Mouse (Mus musculus) MEL (cell line): ENCODE results near the gene Hspa2. TPM values are rescaled to one million over a fixed set of nuclear protein-coding genes. Genes with fewer than 3 reads are reported as not detected.

Experiments
- DNase-seq: peaks from one replicate; pipeline ENCODE4 v3.0.0; 2011; ENCODE audit warnings: low read depth, low spot score
- H3K27ac ChIP-seq: 2 replicates; pipeline ENCODE4 v1.5.1; 2012; ENCODE audit warnings: low read depth, mild to moderate bottlenecking, control low read depth, low read length, moderate library complexity; ENCODE audit not compliant: control insufficient read depth
- H3K27me3 ChIP-seq, 2 experiments: fragments of 150-350 bp in 1 of 2; sonication (generic) in 1 of 2; 2 replicates each; pipeline ENCODE4 v1.6.1; 2012; ENCODE audit warnings: low read length in 2 of 2, mild to moderate bottlenecking in 2 of 2, improper control_type of control experiment in 1 of 2, moderate library complexity in 1 of 2; ENCODE audit not compliant: insufficient read depth in 2 of 2, control insufficient read depth in 1 of 2
- H3K36me3 ChIP-seq, 2 experiments: 2 replicates each; pipeline ENCODE4 v1.6.1; 2012 to 2014; ENCODE audit warnings: low read length in 2 of 2, improper control_type of control experiment in 1 of 2, inconsistent platforms in 1 of 2, mild to moderate bottlenecking in 1 of 2; ENCODE audit not compliant: insufficient read depth in 2 of 2, control insufficient read depth in 1 of 2
- H3K4me1 ChIP-seq, 2 experiments: fragments of 150-350 bp in 1 of 2; sonication (generic) in 1 of 2; 2 replicates each; pipeline ENCODE4 v1.6.1; 2012; ENCODE audit warnings: low read length in 2 of 2, improper control_type of control experiment in 1 of 2, mild to moderate bottlenecking in 1 of 2; ENCODE audit not compliant: insufficient read depth in 2 of 2, control insufficient read depth in 1 of 2
- H3K4me3 ChIP-seq, 2 experiments: fragments of 150-350 bp in 1 of 2; sonication (generic) in 1 of 2; 2 replicates each; pipeline ENCODE4 v1.5.1; 2012; ENCODE audit warnings: low read depth in 2 of 2, low read length in 2 of 2, mild to moderate bottlenecking in 2 of 2, moderate library complexity in 2 of 2, control low read depth in 1 of 2, improper control_type of control experiment in 1 of 2; ENCODE audit not compliant: control insufficient read depth in 1 of 2, insufficient read depth in 1 of 2
- H3K79me2 ChIP-seq: 2 replicates; pipeline ENCODE4 v1.6.1; 2012; ENCODE audit warnings: mild to moderate bottlenecking, low read length, moderate library complexity; ENCODE audit not compliant: control insufficient read depth, poor library complexity, insufficient read depth
- H3K9ac ChIP-seq: 2 replicates; pipeline ENCODE4 v1.6.1; 2012; ENCODE audit warnings: low read depth, mild to moderate bottlenecking, control low read depth, low read length, moderate library complexity; ENCODE audit not compliant: control insufficient read depth, poor library complexity, severe bottlenecking
- H3K9me3 ChIP-seq: fragments of 150-350 bp; sonication (generic); replicated peaks from 2 replicates; pipeline ENCODE4 v1.6.1; 2012; ENCODE audit warnings: mild to moderate bottlenecking, low read length, improper control_type of control experiment, moderate library complexity; ENCODE audit not compliant: insufficient read depth
- E2F4 ChIP-seq: IDR thresholded peaks from 2 replicates; pipeline ENCODE4 v1.6.1; 2011; ENCODE audit warnings: low read depth, low read length, improper control_type of control experiment, borderline replicate concordance
- ETS1 ChIP-seq: IDR thresholded peaks from 2 replicates; pipeline ENCODE4 v1.6.1; 2012; ENCODE audit warnings: low read depth, mild to moderate bottlenecking, inconsistent platforms, low read length, improper control_type of control experiment, moderate library complexity
- GABPA ChIP-seq: IDR thresholded peaks from 2 replicates; pipeline ENCODE4 v1.6.1; 2012; ENCODE audit warnings: low read depth, mild to moderate bottlenecking, inconsistent platforms, low read length, improper control_type of control experiment, moderate library complexity
- GATA1 ChIP-seq: IDR thresholded peaks from 2 replicates; pipeline ENCODE4 v1.6.1; 2011; ENCODE audit warnings: low read depth, low read length, improper control_type of control experiment
- HCFC1 ChIP-seq: IDR thresholded peaks from 2 replicates; pipeline ENCODE4 v1.6.1; 2012; ENCODE audit warnings: low read depth, mild to moderate bottlenecking, inconsistent platforms, low read length, improper control_type of control experiment, moderate library complexity
- JUND ChIP-seq: IDR thresholded peaks from 2 replicates; pipeline ENCODE4 v1.6.1; 2011; ENCODE audit warnings: low read depth, mild to moderate bottlenecking, improper control_type of control experiment, low read length
- KAT2A ChIP-seq: conservative IDR thresholded peaks from 2 replicates; pipeline ENCODE4 v1.6.1; 2012; ENCODE audit warnings: low read depth, low read length, improper control_type of control experiment, inconsistent platforms
- MAZ ChIP-seq: IDR thresholded peaks from 2 replicates; pipeline ENCODE4 v1.6.1; 2012; ENCODE audit warnings: low read depth, mild to moderate bottlenecking, inconsistent platforms, low read length, improper control_type of control experiment
- MEF2A ChIP-seq: IDR thresholded peaks from 2 replicates; pipeline ENCODE4 v1.6.1; 2014; ENCODE audit warnings: low read depth, mild to moderate bottlenecking, inconsistent platforms, low read length, improper control_type of control experiment; ENCODE audit not compliant: poor library complexity, insufficient replicate concordance, severe bottlenecking; ENCODE audit errors: extremely low read depth
- MXI1 ChIP-seq: IDR thresholded peaks from 2 replicates; pipeline ENCODE4 v1.6.1; 2011; ENCODE audit warnings: mild to moderate bottlenecking, low read depth, low read length, improper control_type of control experiment
- MYB ChIP-seq: IDR thresholded peaks from 2 replicates; pipeline ENCODE4 v1.6.1; 2011; ENCODE audit warnings: mild to moderate bottlenecking, low read depth, low read length, improper control_type of control experiment
- NRF1 ChIP-seq: IDR thresholded peaks from 2 replicates; pipeline ENCODE4 v1.6.1; 2014; ENCODE audit warnings: low read depth, mild to moderate bottlenecking, inconsistent platforms, low read length, improper control_type of control experiment, moderate library complexity; ENCODE audit not compliant: poor library complexity, insufficient read depth, severe bottlenecking
- POLR2A ChIP-seq, 2 experiments: IDR thresholded peaks; 2 replicates each; pipeline ENCODE4 v1.6.1; 2011 to 2012; ENCODE audit warnings: low read length in 2 of 2, mild to moderate bottlenecking in 2 of 2, control low read depth in 1 of 2, improper control_type of control experiment in 1 of 2, low read depth in 1 of 2, moderate library complexity in 1 of 2; ENCODE audit not compliant: control insufficient read depth in 1 of 2, insufficient read depth in 1 of 2, poor library complexity in 1 of 2
- POLR2AphosphoS5 ChIP-seq: IDR thresholded peaks from 2 replicates; pipeline ENCODE4 v1.6.1; 2012; ENCODE audit warnings: low read depth, borderline replicate concordance, mild to moderate bottlenecking, inconsistent platforms, low read length, moderate library complexity, mixed read lengths
- RAD21 ChIP-seq: IDR thresholded peaks from 2 replicates; pipeline ENCODE4 v1.6.1; 2011; ENCODE audit warnings: mild to moderate bottlenecking, low read depth, low read length, improper control_type of control experiment
- RCOR1 ChIP-seq: IDR thresholded peaks from 2 replicates; pipeline ENCODE4 v1.6.1; 2012; ENCODE audit warnings: low read depth, mild to moderate bottlenecking, inconsistent platforms, low read length, improper control_type of control experiment
- TBP ChIP-seq: IDR thresholded peaks from 2 replicates; pipeline ENCODE4 v1.8.0; 2011; ENCODE audit warnings: low read depth, low read length, improper control_type of control experiment
- TCF12 ChIP-seq: IDR thresholded peaks from 2 replicates; pipeline ENCODE4 v1.6.1; 2014; ENCODE audit warnings: low read depth, mild to moderate bottlenecking, inconsistent platforms, low read length, improper control_type of control experiment, moderate library complexity
- UBTF ChIP-seq: IDR thresholded peaks from 2 replicates; pipeline ENCODE4 v1.6.1; 2012; ENCODE audit warnings: low read depth, mild to moderate bottlenecking, inconsistent platforms, low read length, improper control_type of control experiment, moderate library complexity, borderline replicate concordance; ENCODE audit not compliant: insufficient read depth
- USF2 ChIP-seq, 2 experiments: IDR thresholded peaks; 2 replicates each; pipeline ENCODE4 v1.6.1; 2011 to 2012; ENCODE audit warnings: improper control_type of control experiment in 2 of 2, low read length in 2 of 2, borderline replicate concordance in 1 of 2, inconsistent platforms in 1 of 2, low read depth in 1 of 2, mild to moderate bottlenecking in 1 of 2; ENCODE audit not compliant: insufficient read depth in 1 of 2
- ZC3H11A ChIP-seq: IDR thresholded peaks from 2 replicates; pipeline ENCODE4 v1.6.1; 2012; ENCODE audit warnings: low read depth, mild to moderate bottlenecking, inconsistent platforms, low read length, improper control_type of control experiment
- ZMIZ1 ChIP-seq: IDR thresholded peaks from 2 replicates; pipeline ENCODE4 v1.6.1; 2012; ENCODE audit warnings: low read depth, mild to moderate bottlenecking, inconsistent platforms, low read length, improper control_type of control experiment, moderate library complexity
- ZNF384 ChIP-seq: IDR thresholded peaks from 2 replicates; pipeline ENCODE4 v1.6.1; 2012; ENCODE audit warnings: low read depth, mild to moderate bottlenecking, inconsistent platforms, low read length, improper control_type of control experiment
- polyA plus RNA-seq, 2 experiments: library from polyadenylated mRNA; stranded (reverse) in 1 of 2; unstranded in 1 of 2; fragments of >175 nt in 1 of 2; fragments of >200 nt in 1 of 2; gene quantifications; 2 replicates each; pipeline versions ENCODE4 v1.2.1 to v1.2.4; 2012; ENCODE audit warnings: low replicate concordance in 2 of 2, low read depth in 1 of 2; ENCODE audit not compliant: insufficient read length in 2 of 2, insufficient read depth in 1 of 2, missing spikeins in 1 of 2
- total RNA-seq: library from RNA; depleted of rRNA; stranded (reverse); fragments of 300-350 nt; gene quantifications from 2 replicates; pipeline ENCODE4 v1.2.3, GENCODE M21; 2012

Hspa2 gene
- total and polyA plus RNA-seq, 3 experiments: 6.6 to 9.3 TPM; not detected in 1

- H3K9me3 ChIP-seq: no peaks in the 10 kb centered on the region
- peaks cover 14 to 27% of the 10 kb centered on the region in 2 experiments for H3K36me3 ChIP-seq
- H3K27ac ChIP-seq: no peak overlapping the region
- DNase-seq: no peak
- H3K27me3 ChIP-seq: no peaks in the 10 kb centered on the region
- H3K9ac ChIP-seq: no peak overlapping the region
- peaks cover 43% of the 10 kb centered on the region for H3K79me2 ChIP-seq
- H3K4me3 ChIP-seq: no peak overlapping the region
- peaks cover 0 to 10% of the 10 kb centered on the region in 2 experiments; a peak in 3 of 4 replicates for H3K4me1 ChIP-seq
- no peak for TF ChIP-seq MEF2A
- TF ChIP-seq USF2 (IDR thresholded peaks at IDR 0.05; ENCODE audit: borderline replicate concordance in 1 of 2, insufficient read depth in 1 of 2, low read depth in 1 of 2, low read length in 2 of 2): no peak
- no peak for TF ChIP-seq KAT2A
- TF ChIP-seq RCOR1: no peak
- TF ChIP-seq TBP: no peak
- TF ChIP-seq NRF1: no peak
- no peak for TF ChIP-seq MXI1
- no peak for TF ChIP-seq GABPA
- no peak for TF ChIP-seq E2F4
- TF ChIP-seq POLR2AphosphoS5: no peak
- no peak for TF ChIP-seq ZNF384
- TF ChIP-seq HCFC1: no peak
- no peak for TF ChIP-seq MYB
- TF ChIP-seq ZC3H11A: no peak
- no peak for TF ChIP-seq TCF12
- no peak for TF ChIP-seq POLR2A (IDR thresholded peaks at IDR 0.05; ENCODE audit: control insufficient read depth in 1 of 2, insufficient read depth in 1 of 2, low read depth in 1 of 2, low read length in 2 of 2, poor library complexity in 1 of 2)
- no peak for TF ChIP-seq ZMIZ1
- TF ChIP-seq RAD21: no peak
Observed at GRCm38 (mm10) chr12:76448127-76448526, 44.2 kb downstream of the Hspa2 start.

DNA sequence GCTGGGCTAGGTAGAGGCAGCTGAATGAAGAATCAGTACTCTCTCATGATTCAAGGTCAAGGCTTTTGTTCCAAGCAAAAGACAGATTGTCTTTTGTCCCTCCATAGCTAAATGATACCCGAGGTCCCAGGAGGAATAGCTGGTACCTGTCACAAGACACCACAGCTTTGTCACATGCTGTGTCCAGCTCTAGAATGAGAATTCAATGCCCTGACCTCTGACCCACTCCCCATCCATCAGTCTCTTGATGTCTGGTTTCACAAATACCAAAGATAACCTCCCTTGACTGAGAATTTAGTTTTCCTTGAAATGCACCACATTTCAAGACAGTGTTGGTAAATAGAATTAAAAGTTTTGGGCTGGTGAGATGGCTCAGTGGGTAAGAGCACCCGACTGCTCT is 48.2 kb downstream of the Hspa2 start:
- H3K36me3 ChIP-seq: peaks cover 0 to 25% of the 10 kb centered on the region in 2 experiments; a peak in 2 of 4 replicates
- H3K4me3 ChIP-seq: no peak overlapping the region
- TF ChIP-seq MEF2A (no peak), UBTF (no peak), ETS1 (no peak), GATA1 (no peak), MAZ (no peak), POLR2A (IDR thresholded peaks at IDR 0.05; ENCODE audit: control insufficient read depth in 1 of 2, insufficient read depth in 1 of 2, low read depth in 1 of 2, low read length in 2 of 2, poor library complexity in 1 of 2) (no peak), MXI1 (no peak), JUND (no peak)
- peaks cover 17% of the 10 kb centered on the region for H3K79me2 ChIP-seq
- no peaks in the 10 kb centered on the region for H3K4me1 ChIP-seq
- H3K9me3 ChIP-seq: no peaks in the 10 kb centered on the region
- no peaks in the 10 kb centered on the region for H3K27me3 ChIP-seq
- no peak for DNase-seq
- H3K27ac ChIP-seq: no peak overlapping the region
- no peak overlapping the region for H3K9ac ChIP-seq
